Mouse (Mus musculus): ENCODE data around the gene Bptf.
"Not testable (repeated sequence)": the region's sequence is repeated elsewhere in the genome, so short reads cannot be mapped to it uniquely, and the experiment has no call there.

The Bptf gene

GRCm38 (mm10) chr11:107017339-107017886 lies 114.5 kb downstream of the Bptf start:
- DNase-seq (ENCODE audit: low spot score) = no peak

- DNase-seq (ENCODE audit: low spot score) = no peak
Measured at GRCm38 (mm10) chr11:107016893-107017292, 115.0 kb downstream of the Bptf start.

DNA sequence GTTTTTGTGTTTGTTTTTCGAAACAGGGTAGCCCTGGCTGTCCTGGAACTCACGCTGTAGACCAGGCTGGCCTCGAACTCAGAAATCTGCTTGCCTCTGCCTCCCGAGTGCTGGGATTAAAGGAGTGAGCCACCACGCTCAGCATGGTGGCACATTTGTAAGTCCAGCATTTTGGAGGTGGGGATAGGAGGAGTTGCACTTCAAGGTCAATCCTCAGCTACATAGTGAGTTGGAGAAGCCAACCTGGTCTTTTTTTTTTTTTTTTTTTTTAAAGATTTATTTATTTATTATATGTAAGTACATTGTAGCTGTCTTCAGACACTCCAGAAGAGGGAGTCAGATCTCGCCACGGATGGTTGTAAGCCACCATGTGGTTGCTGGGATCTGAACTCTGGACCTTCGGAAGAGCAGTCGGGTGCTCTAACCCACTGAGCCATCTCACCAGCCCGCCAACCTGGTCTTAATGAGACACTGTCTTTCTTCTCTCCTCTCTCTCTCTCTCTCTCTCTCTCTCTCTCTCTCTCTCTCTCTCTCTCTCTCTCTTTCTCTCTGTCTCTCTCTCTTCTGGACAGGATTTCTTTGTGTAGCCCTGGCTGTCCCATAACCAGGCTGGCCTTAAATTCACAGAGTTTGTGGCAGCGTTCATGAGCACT lies 116.3 kb downstream of the Bptf start:
- DNase-seq (ENCODE audit: low spot score) = not testable (repeated sequence)

DNA sequence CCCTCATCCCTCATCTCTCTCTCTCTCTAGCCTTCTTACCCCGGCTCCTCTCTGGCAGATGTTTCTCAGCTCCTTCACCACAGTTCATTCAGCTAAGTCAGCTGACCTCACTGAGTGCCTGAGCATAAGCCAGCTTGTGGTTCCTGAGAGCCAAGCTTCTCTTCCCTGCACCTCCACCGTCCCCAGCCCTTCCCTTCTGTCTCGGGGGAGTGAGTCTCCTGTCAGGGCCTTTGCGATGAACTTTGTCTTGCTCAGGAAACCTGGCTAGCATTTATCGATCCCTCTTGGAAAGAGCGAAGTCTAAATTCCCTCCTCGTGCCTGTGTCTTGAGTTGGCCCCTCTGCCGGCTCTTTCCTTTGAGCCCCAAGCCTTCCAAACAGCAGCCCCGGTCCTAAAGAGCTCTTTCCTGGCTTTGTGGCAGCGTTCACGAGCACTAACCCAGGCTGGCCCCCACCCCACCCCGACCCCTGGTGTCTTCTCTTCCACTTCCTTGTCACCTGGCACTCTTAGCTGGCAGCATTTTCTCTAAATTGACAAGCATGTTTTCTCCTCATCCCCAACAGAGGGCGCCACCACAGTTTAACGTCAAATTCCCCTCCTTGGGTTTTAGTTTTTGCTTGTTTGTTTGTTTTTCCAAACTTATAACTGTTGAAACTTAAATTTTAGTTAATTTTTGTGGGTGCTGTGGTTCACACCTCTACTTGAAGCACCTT lies 117.2 kb downstream of the Bptf start:
- DNase-seq (ENCODE audit: low spot score) = no peak

DNA sequence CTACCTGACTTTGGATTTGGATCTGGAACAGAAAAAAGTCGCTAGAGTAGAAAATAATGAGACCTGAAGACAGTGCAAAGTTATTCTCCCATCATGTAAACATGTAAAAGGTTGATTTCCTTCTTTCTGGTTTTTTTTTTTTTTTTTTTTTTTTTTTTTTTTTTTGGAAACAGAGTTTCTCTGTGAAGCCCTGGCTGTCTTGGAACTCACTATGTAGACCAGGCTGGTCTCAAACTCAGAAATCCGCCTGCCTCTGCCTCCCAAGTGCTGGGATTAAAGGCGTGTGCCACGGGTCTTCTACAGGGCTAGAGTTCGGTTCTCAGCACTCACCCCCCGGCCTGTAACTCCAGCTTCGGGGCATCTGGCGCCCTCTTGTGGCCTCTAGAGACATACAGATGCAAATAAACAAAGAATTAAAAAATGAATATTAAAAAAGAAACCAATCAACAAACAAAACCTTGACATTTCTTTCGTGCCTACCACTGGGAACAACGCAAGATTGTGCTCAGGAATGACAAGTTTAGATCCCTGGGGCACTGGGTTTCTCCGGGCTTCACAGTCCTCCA lies 117.8 kb downstream of the Bptf start:
- peak; percentile 64 for DNase-seq (ENCODE audit: low spot score)

GRCm38 (mm10) chr11:107012324-107013017 lies 119.5 kb downstream of the Bptf start:
- peak; percentile 95 for DNase-seq (ENCODE audit: low spot score)

DNA sequence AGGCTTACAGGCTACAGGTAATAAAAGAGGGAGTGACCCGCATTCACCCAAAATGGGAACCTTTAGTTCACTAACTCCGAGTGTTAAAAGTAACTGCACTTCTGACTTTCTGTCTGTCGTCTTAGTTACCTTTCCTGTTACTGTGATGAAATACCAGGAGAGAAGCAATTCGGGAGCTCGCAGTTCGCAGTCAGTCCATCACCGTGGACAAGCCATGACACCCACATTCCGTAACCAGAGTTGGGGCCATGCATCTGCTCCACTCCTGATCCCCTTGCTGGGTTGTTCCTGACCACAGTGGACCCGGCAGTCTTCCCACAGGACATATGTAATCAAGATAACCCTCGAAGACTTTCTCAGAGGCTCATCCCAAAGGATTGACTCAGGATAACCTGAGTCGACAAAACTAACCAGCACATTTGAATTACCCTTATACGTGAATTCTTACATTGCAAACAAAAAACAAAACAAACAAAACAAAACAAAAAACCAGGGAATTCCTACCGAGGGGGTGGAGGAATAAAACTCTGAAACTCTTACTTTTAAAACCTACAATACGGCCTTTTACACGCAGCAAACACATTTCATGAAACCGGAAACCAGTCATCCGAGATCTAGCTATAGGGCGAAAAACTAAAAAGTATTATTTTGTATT lies 120.1 kb downstream of the Bptf start:
- no peak for DNase-seq (ENCODE audit: low spot score)

- DNase-seq (ENCODE audit: low spot score) = no peak
Measured at GRCm38 (mm10) chr11:107011171-107011570, 120.8 kb downstream of the Bptf start.

DNA sequence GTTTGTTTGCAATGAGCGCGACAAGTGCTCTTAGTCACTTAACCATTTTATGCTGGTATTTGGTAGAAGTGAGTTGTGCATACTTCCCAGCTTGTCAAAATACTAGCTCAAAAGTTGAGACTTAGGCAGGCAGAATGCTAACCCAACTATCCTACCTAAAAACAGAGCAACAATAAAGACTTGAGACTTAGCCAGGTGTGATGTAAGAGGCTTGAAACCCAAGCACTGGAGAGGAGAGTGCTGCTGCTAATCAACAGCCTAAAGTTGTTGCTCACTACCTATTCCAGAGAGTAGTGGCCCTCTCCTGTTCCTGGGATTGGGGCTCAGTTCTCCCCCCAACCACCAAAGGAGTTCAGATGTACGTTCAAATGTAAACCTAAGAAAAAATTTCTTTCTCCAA lies 121.5 kb downstream of the Bptf start:
- DNase-seq (ENCODE audit: low spot score) = no peak

GRCm38 (mm10) chr11:107005538-107005937 lies 126.4 kb downstream of the Bptf start:
- DNase-seq (ENCODE audit: low spot score) = no peak

GRCm38 (mm10) chr11:107001760-107002675 lies 129.9 kb downstream of the Bptf start:
- no peak for DNase-seq (ENCODE audit: low spot score)

DNA sequence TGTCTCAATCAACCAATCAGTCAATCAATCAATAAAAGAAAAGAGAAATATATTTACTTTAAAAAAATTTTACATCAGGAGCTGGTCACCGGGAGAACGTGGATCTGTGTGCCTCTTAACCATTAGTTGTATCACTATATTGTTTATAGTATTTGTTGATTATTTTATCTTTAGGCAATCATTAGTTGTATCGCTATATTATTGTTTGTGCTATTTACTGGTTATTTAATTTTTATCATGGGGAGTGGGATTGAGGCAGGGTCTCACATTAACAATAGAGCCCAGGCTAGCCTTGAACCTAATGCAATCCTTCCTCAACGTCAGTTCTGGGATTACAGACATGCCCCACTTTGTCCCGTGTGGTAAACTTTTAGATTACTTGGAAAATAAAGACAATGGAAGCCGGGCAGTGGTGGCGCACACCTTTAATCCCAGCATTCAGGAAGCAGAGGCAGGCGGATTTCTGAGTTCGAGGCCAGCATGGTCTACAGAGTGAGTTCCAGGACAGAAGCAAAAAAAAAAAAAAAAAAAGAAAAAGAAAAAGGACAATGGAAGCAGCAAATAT lies 131.9 kb downstream of the Bptf start:
- no peak for DNase-seq (ENCODE audit: low spot score)

DNA sequence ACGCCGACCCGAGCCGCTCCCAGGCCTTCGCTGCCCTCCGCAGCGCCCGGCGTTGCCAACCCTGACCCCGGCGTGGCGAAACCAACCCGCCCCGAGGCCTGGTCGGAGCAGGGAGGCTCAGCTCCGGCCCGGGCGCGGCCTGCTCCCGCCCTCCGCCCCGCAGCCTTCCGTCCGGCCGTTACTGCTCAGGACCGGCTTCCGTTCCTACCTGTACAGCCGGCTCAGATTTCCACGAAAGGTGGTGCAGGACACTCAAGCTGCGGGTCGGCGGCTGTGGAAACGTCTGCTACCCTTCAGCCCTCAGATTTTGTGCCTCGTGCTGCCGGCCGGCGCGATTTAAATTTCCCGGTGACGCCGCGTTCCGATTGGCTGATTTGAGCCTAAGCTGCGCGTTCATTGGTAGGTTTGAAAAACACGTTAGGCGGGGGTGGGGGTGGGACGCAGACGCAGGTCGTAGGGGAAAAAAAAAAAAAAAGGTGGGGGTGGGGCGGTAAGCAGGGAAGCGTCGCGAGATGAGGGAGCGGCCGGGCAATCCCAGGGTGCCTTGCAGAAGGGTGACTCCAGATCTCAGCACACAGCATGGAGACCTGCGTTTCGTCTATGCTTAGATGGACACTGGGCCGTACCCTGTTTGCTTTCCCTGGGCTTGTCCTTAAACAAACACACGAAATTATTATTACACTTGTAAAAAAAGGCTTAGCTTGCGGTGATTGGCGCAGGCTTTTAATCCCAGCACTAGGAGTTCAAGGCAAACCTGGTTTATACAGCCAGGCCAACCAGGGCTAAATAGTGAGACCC lies 132.6 kb downstream of the Bptf start, which contains the start of gene Kpna2:
Kpna2 (minus strand) TSS at position 391 of the 798 bp plus-strand sequence.
- peak; percentile 94 for DNase-seq (ENCODE audit: low spot score)

- no peak for DNase-seq (ENCODE audit: low spot score)
Measured at GRCm38 (mm10) chr11:106998651-106999150, 133.2 kb downstream of the Bptf start.

GRCm38 (mm10) chr11:106997976-106998375 lies 134.0 kb downstream of the Bptf start:
- no peak for DNase-seq (ENCODE audit: low spot score)

- DNase-seq (ENCODE audit: low spot score) = not testable (repeated sequence)
Measured at GRCm38 (mm10) chr11:106996492-106996891, 135.4 kb downstream of the Bptf start.

DNA sequence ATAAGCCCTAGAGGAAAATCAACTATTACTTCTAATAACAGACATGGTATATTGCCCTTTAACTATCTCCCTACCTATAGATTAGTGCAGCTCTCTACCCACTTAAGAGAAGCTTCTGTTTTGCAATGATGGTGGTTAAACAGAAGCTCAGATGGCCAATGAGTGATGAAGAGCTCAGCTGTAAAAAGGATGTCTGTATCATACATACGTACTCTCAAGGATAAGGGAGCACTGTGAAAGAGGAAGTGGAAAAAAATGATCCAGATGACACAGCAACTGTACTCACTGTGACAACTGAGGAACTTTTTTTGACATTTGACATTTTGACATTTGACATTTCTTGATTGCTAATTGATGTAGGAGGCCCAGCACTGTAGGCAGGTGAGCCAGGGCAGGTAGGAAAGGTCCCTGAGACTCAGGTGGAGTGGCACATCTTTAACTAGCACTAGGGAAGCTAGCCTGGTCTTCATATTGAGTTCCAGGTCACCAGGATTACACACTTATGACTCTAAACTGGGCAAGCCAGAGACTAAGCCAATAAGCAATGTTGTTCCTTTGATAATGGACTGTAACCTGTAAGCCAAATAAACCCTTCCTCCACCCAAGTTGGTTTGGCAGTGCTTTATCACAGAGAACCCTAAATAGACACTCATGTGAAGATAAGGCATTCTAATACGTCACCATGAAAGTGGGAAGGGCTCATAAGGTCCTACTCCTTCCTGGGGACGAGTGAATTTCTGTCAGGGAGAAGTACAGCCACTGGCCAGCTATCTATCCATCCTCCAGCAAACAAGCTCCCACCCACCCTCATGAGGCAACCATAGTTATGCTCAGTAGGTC lies 137.5 kb downstream of the Bptf start:
- DNase-seq (ENCODE audit: low spot score) = no peak

DNA sequence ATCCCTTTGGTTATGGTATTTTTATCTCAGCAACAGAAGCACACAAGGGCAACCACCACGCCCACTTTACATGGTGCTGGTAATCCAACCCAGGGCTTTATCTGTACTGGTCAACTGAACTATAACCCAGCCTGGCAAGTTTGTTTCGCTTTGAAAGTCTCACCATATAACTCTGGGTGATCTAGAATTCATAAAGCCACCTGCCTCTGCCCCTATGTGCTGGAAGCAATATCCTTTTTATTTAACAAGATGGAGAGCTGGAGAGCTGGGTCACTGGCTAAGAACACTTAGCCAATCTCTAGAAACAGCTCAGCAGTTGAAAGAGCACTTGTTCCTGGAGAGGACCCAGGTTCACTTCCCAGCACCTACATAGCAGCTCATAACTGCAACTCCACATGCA lies 144.5 kb downstream of the Bptf start:
- no peak for DNase-seq (ENCODE audit: low spot score)
